Mouse (Mus musculus): ENCODE measurements at regions not wholly inside any gene's neighbourhood (a gene's known extent, or its start where the extent isn't known, plus 50 kb on each side); places are given as distances from the start of the nearest gene placed in this dataset.
A peak's percentile ranks its signal among the peaks of the same experiment; 100 is the strongest.
"Not testable (repeated sequence)": the region's sequence is repeated elsewhere in the genome, so short reads cannot be mapped to it uniquely, and the experiment has no call there.

DNA sequence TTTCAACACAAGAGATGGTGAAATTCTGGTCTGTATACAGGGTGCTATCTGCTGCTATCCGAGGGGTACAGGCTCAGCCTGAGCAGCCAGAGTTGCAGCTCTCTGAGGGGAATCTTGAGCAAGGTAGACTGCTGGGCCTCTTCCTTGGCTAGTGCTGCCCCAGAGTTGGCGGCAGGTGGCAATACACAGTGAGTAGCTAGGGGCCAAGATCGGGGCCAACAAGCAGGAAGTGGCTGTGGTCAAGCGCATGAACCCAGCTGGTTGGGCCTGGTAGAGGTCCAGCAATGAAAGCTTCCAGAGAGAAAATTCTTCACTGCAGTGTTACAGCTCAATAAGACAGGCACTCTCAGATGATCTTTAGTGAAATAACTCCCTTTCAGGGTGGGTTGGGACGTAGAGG, 787.6 kb downstream of the Gm10283 start:
- not testable (repeated sequence) for H3K4me3 ChIP-seq; H3K9ac ChIP-seq; H3K36me3 ChIP-seq; H3K27me3 ChIP-seq; ATAC-seq (ENCODE audit: low FRiP score); H3K27ac ChIP-seq; H3K9me3 ChIP-seq; H3K4me1 ChIP-seq (replicated peaks); H3K4me2 ChIP-seq
- 91% methylated on average over 5 of the region's 5 CpGs for WGBS

DNA sequence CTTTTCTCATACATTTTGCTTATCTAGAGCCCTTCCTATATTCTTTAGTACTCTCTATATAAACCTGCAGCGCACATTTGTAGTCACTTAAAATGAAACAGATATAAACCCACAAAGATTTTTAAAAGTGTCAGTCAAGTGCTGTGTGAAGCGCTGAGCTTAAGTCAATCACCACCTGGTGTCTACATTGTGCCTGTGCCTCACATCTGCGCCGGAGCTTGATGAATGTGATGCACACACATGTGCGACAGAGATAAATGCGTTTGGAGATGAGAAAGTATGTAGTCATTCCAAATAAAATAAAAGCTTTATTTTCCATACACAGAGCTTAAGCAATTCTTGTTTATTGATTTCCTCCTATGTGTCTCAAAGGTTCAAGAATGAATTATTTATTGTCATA, 791.5 kb upstream of the Galntl6 start:
- no peaks in the 10 kb centered on the region for H3K4me1 ChIP-seq (replicated peaks)
- H3K9me3 ChIP-seq = no peaks in the 10 kb centered on the region
- H3K27ac ChIP-seq = no peak overlapping the region
- no peaks in the 10 kb centered on the region for H3K36me3 ChIP-seq
- ATAC-seq (ENCODE audit: low FRiP score) = peak; percentile 71; the same call in 1 of the 2 replicates
- no peak overlapping the region for H3K4me3 ChIP-seq
- 75% methylated on average over 6 of the region's 6 CpGs for WGBS
- no peak overlapping the region for H3K4me2 ChIP-seq
- no peak overlapping the region for H3K9ac ChIP-seq
- no peaks in the 10 kb centered on the region for H3K27me3 ChIP-seq

Measured in hindbrain, embryonic 13.5 days (tissue).